Mouse (Mus musculus) stomach, embryonic 14.5 days (tissue): ENCODE measurements around the gene 5330417C22Rik. TPM values are rescaled to one million over a fixed set of nuclear protein-coding genes. Genes with fewer than 3 reads are reported as not detected.
A peak's percentile ranks its signal among the peaks of the same experiment; 100 is the strongest.

Source experiments
- ATAC-seq: fragments of 200-750 bp; cut with Nextera tagmentation; 2 replicates; pipeline ENCODE4 v1.8.0; 2017; ENCODE audit warnings: low read depth, moderate TSS enrichment; ENCODE audit not compliant: insufficient number of reproducible peaks, insufficient read depth, low FRiP score
- H3K27ac ChIP-seq: fragments of 300-500 bp; sonication (generic); 2 replicates; pipeline ENCODE4 v1.5.1; 2014; ENCODE audit warnings: mild to moderate bottlenecking, low read length, moderate library complexity, mixed read lengths
- H3K27me3 ChIP-seq: fragments of 300-500 bp; sonication (generic); 2 replicates; pipeline ENCODE4 v1.6.1; 2014; ENCODE audit warnings: low read length, control low read depth, mixed read lengths; ENCODE audit not compliant: control insufficient read depth, insufficient read depth
- H3K36me3 ChIP-seq: fragments of 300-500 bp; sonication (generic); 2 replicates; pipeline ENCODE4 v1.6.1; 2014; ENCODE audit warnings: mild to moderate bottlenecking, control low read depth, low read length, moderate library complexity, mixed read lengths; ENCODE audit not compliant: control insufficient read depth, insufficient read depth
- H3K4me1 ChIP-seq: fragments of 300-500 bp; sonication (generic); 2 replicates; pipeline ENCODE4 v1.6.1; 2014; ENCODE audit warnings: low read length, control low read depth, mixed read lengths; ENCODE audit not compliant: control insufficient read depth, insufficient read depth
- H3K4me2 ChIP-seq: fragments of 300-500 bp; sonication (generic); replicated peaks from 2 replicates; pipeline ENCODE4 v1.6.1; 2014; ENCODE audit warnings: low read depth, low read length, control low read depth
- H3K4me3 ChIP-seq: fragments of 300-500 bp; sonication (generic); 2 replicates; pipeline ENCODE4 v1.5.1; 2014; ENCODE audit warnings: low read depth, low read length, control low read depth
- H3K9ac ChIP-seq: fragments of 300-500 bp; sonication (generic); replicated peaks from 2 replicates; pipeline ENCODE4 v1.6.1; 2014; ENCODE audit warnings: low read depth, mild to moderate bottlenecking, control low read depth, low read length, moderate library complexity, mixed read lengths
- H3K9me3 ChIP-seq: fragments of 300-500 bp; sonication (generic); 2 replicates; pipeline ENCODE4 v1.6.1; 2016; ENCODE audit warnings: low read depth, low read length, control low read depth; ENCODE audit not compliant: control insufficient read depth
- WGBS: fragments of 180-500 bp; shearing (Covaris S2); extraction: QIAGEN DNeasy Blood & Tissue Kit; methylation state at CpG from one replicate; pipeline ENCODE4 v1.1.7; 2014; 5-methylcytosine and 5-hydroxymethylcytosine counted together
- microRNA-seq: library from miRNA; unstranded; fragments of <30 nt; microRNA quantifications from one replicate; pipeline ENCODE4, GENCODE M21; 2016
- polyA plus RNA-seq: library from polyadenylated mRNA; unstranded; fragments of >200 nt; fragmentation: Nextera tagmentation; extraction: Ambion mirVana; gene quantifications from 2 replicates; pipeline ENCODE4 v1.2.1, GENCODE M21; 2014

5330417C22Rik gene
- polyA plus RNA-seq, 1 experiment from 2014 or later, result 7.4 TPM

- Histone ChIP-seq H3K9ac (no peak overlapping the region; the same call in 1 of the 2 replicates), H3K27ac (0 out of 2 replicates have a peak overlapping the region, but pooled peaks have one; percentile 21), H3K9me3 (peaks cover 17% of the 10 kb centered on the region), H3K4me3 (peak overlapping the region; percentile 13), H3K4me2 (peak overlapping the region; percentile 24), H3K4me1 (peaks cover 15% of the 10 kb centered on the region), H3K27me3 (no peaks in the 10 kb centered on the region), H3K36me3 (peaks cover 3% of the 10 kb centered on the region)
- 0 out of 2 replicates have a peak, but pooled peaks have one; percentile 26 for ATAC-seq
- WGBS, result 27% methylated on average over 5 of the region's 5 CpGs
Measured at GRCm38 (mm10) chr3:108410359-108410714, 126.0 kb downstream of the 5330417C22Rik start.

- Histone ChIP-seq H3K4me3 (no peak overlapping the region), H3K36me3 (peaks cover 3% of the 10 kb centered on the region), H3K27me3 (no peaks in the 10 kb centered on the region), H3K27ac (no peak overlapping the region), H3K9me3 (peaks cover 17% of the 10 kb centered on the region), H3K4me2 (peak overlapping the region; percentile 24; the same call in 1 of the 2 replicates), H3K4me1 (peaks cover 13% of the 10 kb centered on the region), H3K9ac (no peak overlapping the region; the same call in 1 of the 2 replicates)
- 50% methylated on average over 8 of the region's 8 CpGs for WGBS
- ATAC-seq, result no peak
Measured at GRCm38 (mm10) chr3:108409656-108410358, 126.5 kb downstream of the 5330417C22Rik start.

- Histone ChIP-seq H3K27me3 (no peaks in the 10 kb centered on the region), H3K4me1 (0 out of 2 replicates have a peak, but pooled peaks cover 12% of the 10 kb centered on the region), H3K9ac (no peak overlapping the region), H3K4me3 (no peak overlapping the region), H3K4me2 (no peak overlapping the region), H3K36me3 (peaks cover 3% of the 10 kb centered on the region), H3K9me3 (peaks cover 7% of the 10 kb centered on the region; the same call in 1 of the 2 replicates), H3K27ac (no peak overlapping the region)
- 89% methylated on average over 8 of the region's 8 CpGs for WGBS
- ATAC-seq, result no peak
Measured at GRCm38 (mm10) chr3:108408517-108409008, 127.8 kb downstream of the 5330417C22Rik start.

- H3K4me2 ChIP-seq, result no peak overlapping the region
- no peak overlapping the region for H3K9ac ChIP-seq
- H3K4me1 ChIP-seq, result 0 out of 2 replicates have a peak, but pooled peaks cover 10% of the 10 kb centered on the region
- no peaks in the 10 kb centered on the region; the same call in none of the 2 replicates for H3K36me3 ChIP-seq
- H3K27me3 ChIP-seq, result no peaks in the 10 kb centered on the region
- no peaks in the 10 kb centered on the region for H3K9me3 ChIP-seq
- no peak overlapping the region for H3K27ac ChIP-seq
- H3K4me3 ChIP-seq, result no peak overlapping the region
- WGBS, result 89% methylated on average over 24 of the region's 24 CpGs
- no peak for ATAC-seq
Measured at GRCm38 (mm10) chr3:108406306-108406885, 129.9 kb downstream of the 5330417C22Rik start.

Small RNAs within 50 kb of the gene (microRNA-seq; reads per million reads assigned to microRNA genes)
- not detected for gene Gm22860

Other genes with a start within 250 kb of the 5330417C22Rik start
- not detected in 2 replicates for gene Mybphl, start 171.6 kb downstream of the 5330417C22Rik start, polyA plus RNA-seq
- gene Psrc1, start 152.7 kb downstream of the 5330417C22Rik start, polyA plus RNA-seq, result 39.3 and 44.4 TPM in 2 replicates
- gene Celsr2, start 121.0 kb downstream of the 5330417C22Rik start, polyA plus RNA-seq, result 20.6 and 21.9 TPM in 2 replicates
- 115 and 129 TPM in 2 replicates for gene Sars, start 91.3 kb downstream of the 5330417C22Rik start, polyA plus RNA-seq
- gene 1700013F07Rik, start 2.4 kb downstream of the 5330417C22Rik start, polyA plus RNA-seq, result 0.42 and 0.65 TPM in 2 replicates
- 41.1 and 46.0 TPM in 2 replicates for gene Tmem167b, start 25.9 kb upstream of the 5330417C22Rik start, polyA plus RNA-seq
- gene Taf13, start 35.2 kb upstream of the 5330417C22Rik start, polyA plus RNA-seq, result 44.5 and 46.8 TPM in 2 replicates
- gene Wdr47, start 54.7 kb upstream of the 5330417C22Rik start, polyA plus RNA-seq, result 14.0 and 15.3 TPM in 2 replicates
- gene Clcc1, start 117.4 kb upstream of the 5330417C22Rik start, polyA plus RNA-seq, result 83.0 and 87.1 TPM in 2 replicates
- gene Gpsm2, start 185.8 kb upstream of the 5330417C22Rik start, polyA plus RNA-seq, result 58.5 and 63.4 TPM in 2 replicates
- 0.24 and 0.41 TPM in 2 replicates for gene Aknad1, start 203.1 kb upstream of the 5330417C22Rik start, polyA plus RNA-seq